Mouse (Mus musculus) common myeloid progenitor, adult 5-6 weeks (primary cell): ENCODE results near the gene Dnah8. TPM values are rescaled to one million over a fixed set of nuclear protein-coding genes. Genes with fewer than 3 reads are reported as not detected.

Source experiments
- ATAC-seq: replicated peaks from 2 replicates; pipeline ENCODE4 v1.8.0; 2016; ENCODE audit warnings: low read depth, mild to moderate bottlenecking, moderate TSS enrichment, inconsistent platforms; ENCODE audit not compliant: poor library complexity, severe bottlenecking
- total RNA-seq: library from RNA; stranded (forward); fragments of 200-1000, 187-1606 nt; gene quantifications from 2 replicates; pipeline ENCODE4 v1.2.3, GENCODE M21; 2017

The Dnah8 gene
- total RNA-seq, 1 experiment from 2014 or later, result 50.6 TPM

DNA sequence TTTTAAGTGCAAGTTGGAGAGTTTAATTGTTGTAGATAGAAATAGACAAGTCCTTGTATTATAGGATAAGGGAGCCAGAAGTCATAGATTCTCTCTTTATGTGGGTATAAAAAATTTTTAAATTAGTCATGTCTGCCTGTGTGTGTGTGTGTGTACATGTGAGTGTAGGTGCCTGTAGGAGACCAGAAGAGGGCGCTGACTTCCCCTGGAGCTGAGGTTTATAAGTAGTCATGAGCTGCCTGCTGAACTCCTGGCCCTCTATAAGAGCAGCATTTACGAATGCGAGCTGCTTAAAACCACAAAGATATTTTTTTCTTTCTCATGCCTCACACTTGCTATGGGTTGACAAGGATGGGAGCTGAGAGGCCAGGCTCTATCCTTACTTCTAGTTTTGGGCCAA is 115.6 kb downstream of the Dnah8 start:
- ATAC-seq, result no peak

DNA sequence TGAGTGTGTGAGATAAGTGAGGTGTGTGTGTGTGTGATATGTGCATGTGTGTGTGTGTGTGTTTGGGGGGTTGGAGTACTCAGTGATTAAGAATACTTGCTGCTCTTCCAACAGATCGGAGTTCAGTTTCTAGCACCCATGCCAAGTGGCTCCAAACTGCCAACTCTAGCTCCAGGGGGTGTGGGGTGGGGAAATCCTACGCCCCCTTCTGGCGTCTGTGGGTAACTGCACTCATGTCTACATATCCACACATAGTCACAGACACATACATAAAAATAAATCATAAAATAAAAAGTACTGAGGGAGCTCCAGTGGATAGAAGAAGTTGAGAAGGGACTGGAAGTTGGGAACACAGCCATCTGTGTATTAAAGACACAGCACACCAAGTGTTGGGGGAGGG is 119.8 kb downstream of the Dnah8 start:
- ATAC-seq, result no peak

DNA sequence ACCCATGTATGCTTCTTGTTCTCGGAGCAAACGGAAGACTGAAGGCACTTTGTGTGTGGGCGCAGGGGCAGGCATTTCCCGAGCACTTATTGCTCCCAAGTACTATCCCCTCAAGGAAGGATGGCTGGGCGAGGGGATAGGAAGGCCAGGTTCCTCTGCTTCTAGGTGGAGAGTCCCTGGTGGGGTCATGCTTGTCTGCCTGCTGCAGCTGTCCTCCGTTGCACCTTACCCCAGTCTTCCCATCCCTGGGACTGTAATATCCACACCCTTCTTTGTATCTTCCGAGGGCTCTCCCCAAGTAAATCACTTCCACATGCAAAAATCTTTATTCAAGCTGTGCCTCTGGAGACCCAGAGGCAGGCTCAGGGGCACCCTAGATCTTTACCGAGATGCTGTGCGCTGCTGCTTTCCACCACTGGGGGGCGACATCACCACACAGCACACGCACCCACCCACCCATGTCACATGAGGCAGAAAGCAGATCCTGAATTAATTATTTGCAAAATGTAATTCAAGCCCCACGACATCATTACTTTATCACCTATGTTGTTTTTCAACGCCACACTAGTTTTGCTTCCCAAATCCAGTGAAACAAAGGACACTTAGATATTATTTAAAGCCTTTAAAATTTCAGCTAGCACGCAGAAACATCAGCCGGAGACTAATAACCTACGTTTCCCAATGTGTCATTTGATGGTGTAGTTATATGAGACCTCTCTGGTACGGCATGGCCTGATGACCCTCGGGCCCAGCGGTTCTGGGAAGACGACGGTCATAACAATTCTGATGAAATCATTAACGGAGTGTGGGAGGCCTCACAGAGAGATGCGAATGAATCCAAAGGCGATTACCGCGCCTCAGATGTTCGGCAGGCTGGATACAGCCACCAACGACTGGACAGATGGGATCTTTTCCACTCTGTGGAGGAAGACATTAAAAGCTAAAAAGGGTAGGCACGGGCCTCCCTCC is 122.2 kb downstream of the Dnah8 start:
- peak; percentile 76; the same call in 1 of the 2 replicates for ATAC-seq

DNA sequence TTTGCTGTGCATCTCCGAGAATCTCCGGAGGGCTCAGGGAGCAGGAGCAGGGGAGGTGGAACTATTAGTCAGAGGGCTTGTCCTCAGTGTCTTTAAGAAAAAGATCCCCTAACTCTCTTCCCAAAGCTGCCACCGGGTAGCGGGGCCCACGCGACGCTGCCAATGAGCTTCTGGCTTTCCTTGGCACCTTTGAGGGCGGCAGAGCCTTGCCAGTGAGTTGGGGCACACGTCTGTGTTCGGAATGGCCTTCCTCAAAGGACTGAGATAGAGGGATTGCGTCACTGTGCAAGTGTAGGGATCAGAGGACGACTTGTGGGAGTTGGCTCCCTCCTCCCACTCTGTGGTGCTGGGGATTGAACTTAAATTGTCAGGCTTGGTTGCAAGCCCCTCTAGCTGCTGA is 125.2 kb downstream of the Dnah8 start:
- ATAC-seq, result no peak

DNA sequence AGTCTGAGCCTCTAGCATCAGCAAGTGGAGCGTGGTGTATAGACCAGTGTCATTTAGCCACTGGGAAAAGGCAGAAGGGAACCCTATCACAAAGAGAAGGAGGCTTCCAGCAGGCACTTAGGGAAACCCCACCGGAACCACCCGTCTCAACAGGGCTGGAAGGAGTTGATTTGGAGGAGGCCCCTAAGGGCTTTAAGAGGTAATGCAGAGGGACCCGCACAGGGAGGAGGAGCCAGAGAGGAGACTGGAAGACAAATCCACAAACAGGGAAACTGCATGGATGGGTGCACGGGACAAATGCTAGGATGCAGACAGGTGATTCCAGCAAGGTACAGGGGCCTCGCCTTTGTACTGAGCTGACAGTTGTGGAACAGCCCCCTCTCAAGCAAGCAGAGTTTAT is 126.1 kb downstream of the Dnah8 start:
- no peak for ATAC-seq

DNA sequence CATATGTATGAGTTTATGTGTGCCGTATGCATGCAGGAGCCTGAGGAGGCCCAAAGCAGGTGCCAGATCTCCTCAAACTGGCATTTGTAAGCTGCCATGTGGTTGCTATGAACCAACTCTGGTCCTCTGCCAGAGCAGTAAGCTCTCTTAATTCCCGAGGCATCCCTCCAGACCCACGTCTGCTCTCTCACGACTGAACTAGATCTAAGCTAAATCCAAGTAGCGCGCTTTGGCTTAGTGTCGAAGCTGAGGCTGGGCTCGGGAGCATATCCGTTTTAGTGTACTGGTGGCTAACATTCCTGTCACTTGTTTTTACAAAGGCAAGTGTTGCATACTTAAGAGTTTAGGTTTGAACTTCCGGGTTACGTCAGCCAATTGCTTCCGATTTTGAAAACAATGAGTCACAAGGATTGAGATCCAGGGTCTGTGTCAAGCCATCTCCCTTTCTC is 128.2 kb downstream of the Dnah8 start:
- ATAC-seq, result no peak

DNA sequence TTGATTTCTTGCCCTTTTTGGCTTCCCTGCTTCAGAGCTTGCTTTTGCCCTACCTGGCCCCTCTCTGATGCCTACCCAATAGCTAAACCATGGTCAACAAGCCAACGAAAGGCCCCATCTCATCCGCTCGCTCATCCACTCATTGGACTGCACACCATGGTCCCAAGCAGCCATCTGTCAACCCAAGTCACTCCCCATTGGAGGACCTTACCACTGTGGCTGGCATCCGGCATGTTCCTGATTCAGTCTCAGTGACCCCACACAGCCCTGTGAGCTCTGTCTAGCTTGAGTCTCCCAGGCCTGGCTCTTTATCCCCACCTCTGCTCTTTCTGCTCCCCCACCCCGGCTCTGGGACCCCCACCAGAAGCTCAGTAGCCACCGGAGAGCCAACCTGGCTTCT is 129.0 kb downstream of the Dnah8 start:
- no peak for ATAC-seq

DNA sequence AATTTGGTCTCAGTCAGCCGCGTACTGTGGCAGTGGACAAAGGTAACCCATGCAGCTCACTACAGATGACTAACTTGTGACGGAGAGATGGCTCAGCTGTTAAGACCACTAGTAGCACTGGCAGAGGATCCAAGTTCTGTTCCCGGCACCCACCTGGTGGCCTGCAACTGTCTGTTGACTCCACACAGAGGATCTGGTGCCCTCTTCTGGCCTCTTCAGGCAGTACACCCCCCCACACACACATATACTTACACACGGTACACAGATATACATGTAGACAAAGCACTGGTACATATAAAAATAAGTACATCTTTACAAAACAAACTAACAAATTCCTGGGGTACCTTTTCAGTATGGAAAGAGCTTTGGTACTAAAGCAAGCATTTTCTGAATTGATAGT is 132.6 kb downstream of the Dnah8 start:
- no peak for ATAC-seq

DNA sequence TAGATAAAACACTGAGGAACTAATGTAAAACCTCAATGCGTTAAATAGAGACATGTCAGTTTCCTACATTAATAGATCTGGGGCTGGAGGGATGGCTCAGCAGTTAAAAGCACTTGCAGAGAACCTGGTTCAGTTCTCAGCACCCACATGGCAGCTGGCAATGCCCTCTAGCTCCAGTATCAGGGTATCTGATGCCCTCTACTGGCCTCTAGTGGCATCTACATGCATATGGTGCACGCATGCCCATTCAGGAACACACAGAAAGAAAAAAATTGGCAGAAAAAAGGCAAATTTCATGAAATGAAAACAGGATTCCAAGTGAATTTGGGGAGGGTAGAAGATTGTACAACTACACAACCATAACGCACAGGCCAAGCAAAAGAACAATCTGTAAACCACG is 136.2 kb downstream of the Dnah8 start:
- ATAC-seq, result no peak

DNA sequence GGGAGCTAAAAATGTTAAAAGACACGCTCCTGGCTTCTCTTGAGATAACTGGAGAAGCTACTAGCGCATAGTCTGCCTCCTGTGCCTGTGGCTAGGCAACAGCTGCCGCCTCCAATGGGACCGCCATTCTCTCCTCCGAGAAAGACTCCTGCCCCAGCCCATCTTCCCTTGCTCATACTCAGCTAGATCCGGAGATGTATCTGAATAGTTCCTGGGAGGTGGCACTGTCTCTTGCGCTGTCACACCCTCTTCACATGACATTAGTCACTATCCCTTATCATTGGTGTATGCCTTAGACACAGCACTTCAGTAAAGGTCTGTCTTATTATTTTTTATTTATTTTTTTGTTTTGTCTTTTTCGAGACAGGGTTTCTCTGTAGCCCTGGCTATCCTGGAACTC is 140.1 kb downstream of the Dnah8 start:
- no peak for ATAC-seq

DNA sequence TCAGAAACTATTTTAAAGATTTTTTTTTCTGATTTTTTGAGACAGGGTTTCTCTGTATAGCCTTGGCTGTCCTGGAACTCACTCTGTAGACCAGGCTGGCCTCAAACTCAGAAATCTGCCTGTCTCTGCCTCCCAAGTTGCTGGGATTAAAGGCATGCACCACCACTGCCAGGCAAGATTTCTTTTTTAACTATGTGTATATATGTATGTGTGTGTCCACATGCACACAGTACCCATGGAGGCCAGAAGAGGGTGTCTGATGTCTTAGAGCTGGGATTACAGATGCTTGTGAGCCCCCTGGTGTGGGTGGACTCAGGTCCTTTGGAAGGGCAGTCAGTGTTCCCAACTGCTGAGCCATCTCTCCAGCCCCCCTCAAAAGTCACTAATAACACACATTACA is 150.3 kb downstream of the Dnah8 start:
- ATAC-seq, result no peak

DNA sequence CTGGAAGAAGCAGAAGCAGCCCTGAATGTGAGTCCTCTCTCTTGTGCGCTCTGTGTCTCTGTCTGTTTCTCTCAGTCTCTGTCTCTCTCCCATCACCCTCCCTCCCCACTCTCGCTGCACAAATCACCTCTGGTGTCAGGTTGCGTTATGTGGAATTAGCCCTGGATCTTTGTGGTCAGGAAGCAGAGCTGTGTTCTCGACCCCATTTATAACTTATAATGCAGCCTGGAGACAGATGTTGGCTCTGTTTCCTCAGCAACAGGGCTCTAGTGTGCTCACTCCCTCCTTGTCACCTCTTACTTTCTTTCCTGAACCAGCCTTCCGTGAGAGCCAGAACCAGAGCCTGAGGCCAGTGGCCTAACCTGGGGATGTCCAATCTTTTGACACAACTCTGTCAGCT is 150.9 kb downstream of the Dnah8 start:
- no peak for ATAC-seq

DNA sequence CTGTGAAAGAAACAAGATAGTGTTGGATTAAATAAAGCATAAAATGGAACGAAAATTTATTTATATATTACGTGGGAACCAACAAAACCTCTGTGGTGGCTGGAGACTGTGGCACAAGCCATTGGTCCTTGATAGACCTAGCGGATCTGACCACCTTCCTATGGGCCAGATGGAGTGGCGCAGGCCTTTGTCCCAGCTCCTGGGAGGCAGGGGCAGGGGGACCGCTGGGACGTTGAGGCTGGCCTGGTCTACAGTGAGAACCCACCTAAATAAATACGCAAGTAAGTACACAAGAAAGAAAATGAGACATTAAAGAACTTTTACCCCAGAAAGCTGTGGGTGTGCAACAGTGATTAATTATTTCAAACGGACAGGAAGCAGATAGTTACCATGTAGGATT is 156.9 kb downstream of the Dnah8 start:
- no peak for ATAC-seq

DNA sequence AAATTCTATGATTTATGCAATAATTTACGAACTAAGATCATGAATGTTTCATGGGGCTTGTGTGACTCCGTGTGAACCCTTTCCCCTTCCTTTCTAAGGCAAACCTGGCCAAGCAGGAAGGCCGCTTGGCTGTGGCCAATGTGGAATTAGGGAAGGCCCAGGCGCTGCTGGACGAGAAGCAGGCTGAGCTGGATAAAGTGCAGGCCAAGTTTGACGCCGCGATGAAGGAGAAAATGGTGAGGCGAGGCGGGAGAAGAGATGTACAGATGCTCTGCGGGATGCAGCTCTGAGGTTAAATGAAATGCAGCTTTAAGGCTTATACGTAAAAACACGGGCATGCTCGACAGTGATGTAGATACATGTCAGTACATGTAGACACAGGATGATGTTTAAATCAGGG is 158.1 kb downstream of the Dnah8 start:
- no peak for ATAC-seq

DNA sequence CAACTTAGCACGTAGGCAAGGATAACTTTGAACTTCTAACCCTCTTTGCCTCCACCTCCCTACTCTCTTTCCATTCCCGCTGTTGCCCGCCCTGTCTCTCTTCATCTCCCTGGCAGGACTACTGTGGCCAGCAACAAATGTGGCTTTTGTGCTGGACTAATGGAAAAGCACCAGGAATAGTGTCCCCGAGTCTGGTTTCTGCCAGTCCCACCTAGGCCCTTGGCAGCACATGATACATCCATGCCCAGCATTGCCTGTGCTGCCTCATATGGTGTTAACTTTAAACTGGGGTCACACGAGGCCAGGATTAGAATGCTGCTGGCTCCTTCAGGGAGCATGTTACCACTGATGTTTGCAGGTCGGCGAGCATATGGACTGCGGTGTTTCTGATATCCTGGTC is 164.2 kb downstream of the Dnah8 start:
- ATAC-seq, result no peak

DNA sequence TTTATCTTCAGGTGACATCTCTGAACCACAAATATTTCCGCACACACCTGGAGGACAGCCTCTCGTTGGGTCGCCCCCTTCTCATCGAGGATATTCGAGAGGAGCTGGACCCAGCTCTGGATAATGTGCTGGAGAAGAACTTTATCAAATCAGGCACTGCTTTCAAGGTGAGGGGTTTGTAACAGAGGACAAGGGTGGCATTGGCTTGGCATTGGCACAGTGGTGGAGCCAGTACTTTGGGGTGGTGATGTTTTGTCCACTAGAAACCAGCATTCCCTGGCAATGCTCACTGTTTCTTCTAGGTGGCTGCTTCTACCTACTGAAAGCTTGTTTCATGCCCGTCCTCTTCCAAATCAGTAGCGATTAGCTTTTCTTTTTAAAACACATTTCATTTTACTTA is 166.7 kb downstream of the Dnah8 start:
- no peak for ATAC-seq

DNA sequence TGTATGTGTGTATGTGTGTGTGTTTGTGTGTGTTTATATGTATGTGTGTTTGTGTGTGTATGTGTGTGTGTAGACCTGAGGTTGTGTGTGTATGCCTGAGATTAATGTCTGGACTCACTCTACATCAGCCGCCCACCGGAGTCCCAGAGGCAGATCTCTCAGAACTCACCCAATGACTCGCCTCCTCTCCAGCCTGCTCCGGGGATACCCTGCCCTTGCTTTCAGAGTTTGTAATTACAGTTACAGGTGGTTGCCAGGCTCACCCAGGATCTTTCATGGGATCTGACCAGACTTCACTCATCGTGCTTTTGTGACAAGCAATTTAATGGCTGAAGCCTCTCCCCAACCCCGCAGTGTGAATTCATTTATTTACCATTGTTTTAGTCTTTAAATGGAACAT is 168.2 kb downstream of the Dnah8 start:
- ATAC-seq, result no peak

DNA sequence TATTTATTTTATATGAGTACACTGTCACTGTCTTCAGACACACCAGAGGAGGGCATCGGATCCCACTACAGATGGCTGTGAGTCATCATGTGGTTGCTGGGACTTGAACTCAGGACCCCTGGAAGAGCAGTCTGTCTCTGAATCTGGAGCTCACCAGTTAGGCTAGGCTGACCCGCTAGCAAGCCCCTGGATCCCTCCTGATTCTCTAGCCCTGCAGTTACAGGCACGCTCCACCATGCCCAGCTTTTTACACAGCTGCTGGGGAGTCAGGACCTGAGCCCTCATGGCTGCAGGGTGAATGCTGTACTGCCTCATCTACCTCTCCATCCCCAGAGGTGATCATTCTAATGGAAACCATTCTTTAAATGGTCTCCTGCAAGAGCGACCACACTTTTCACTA is 172.5 kb downstream of the Dnah8 start:
- ATAC-seq, result no peak

DNA sequence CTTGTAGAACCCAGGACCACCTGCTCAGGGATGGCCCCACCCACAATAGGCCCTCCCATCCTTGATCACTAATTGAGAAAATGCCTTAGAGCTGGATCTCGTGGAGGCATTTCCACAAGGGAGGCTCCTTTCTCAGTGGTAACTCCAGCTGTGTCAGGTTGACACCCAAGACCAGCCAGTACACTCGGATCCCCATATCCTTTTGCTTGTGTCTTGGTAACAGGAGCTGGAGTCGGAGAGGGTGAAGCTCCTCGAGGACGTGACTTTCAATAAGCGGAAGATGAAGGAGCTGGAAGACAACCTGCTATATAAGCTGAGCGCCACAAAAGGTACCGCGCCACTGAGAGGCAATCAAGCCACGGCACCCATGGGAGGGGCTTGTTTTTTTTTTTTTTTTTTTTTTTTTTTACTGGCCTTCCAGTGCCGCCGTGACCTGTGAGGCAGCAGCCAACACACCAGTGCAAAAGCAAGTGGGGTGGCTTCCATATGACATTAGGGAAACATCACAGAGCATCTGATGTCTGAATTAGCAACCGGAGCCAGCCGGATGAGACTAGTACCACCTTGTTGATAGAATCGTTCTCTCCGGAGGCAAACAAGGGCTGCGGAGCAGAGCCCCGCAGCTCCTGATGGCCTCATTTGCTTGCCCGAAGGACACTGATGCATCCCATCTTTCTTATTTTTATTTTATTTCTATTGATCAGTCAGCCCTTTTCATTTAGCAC is 176.3 kb downstream of the Dnah8 start:
- no peak for ATAC-seq

DNA sequence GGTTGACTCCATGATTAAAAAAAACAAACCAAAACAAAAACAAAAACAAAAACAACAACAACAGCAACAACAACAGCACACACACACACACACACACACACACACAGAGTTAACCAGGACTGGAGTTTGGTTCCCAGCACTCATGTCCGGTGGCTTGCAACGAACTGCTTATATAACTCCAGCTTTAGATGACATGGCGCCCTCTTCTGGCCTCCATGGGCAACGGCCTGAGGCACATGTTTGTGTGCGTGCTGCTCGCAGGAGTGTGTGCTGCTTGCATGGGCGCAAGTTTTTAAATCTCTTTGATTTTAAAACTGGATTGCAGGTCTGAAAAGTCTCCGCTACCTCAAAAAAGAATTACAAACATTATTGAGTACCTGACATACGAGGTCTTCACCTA is 179.5 kb downstream of the Dnah8 start:
- ATAC-seq, result no peak

DNA sequence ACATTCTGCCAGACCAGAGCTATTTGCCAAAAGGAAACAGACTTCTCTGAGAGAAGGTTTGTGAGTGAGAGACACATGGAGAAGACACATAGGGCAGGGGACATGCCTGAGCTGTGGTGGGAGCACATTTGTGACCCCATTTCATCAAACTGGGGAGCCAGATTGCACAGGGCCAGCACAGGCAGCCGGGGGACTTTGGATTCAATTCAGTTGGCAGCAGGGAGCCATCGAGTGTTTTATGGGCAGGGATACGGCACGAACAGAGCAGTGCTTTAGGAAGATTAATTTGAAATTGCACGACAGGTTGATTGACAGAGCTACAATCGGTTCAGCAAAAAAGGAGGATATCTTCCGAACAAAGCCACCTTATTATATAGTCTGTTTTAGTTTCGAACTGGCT is 180.8 kb downstream of the Dnah8 start:
- no peak for ATAC-seq
